Mouse (Mus musculus): ENCODE results near the gene Gm8332. TPM values are rescaled to one million over a fixed set of nuclear protein-coding genes. Genes with fewer than 3 reads are reported as not detected.

The Gm8332 gene
- not detected for polyA plus RNA-seq (2017; shearing (Covaris generic))

DNA sequence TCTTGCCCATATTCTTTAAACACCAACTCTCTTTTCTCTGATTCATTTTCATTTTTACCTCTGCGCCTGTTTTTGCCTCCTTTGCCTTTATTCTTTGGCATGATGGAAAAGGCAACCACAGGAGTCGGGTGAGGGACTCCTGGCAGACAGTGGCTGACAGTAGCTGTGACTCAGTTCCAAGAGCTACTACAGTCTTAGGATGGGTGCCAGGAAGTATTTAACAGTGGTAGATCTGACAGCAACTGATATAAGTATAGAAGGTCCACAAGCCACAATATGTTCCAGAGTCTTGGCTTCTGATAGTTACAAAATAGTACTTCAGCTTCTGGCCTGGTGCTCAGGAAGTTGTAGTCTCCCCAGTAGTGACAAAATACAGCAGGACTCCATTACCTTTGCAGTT lies at the start of gene Gm8332:
Gene Gm8332 (minus strand): TSS at position 101 of the 400 bp plus-strand sequence.

DNA sequence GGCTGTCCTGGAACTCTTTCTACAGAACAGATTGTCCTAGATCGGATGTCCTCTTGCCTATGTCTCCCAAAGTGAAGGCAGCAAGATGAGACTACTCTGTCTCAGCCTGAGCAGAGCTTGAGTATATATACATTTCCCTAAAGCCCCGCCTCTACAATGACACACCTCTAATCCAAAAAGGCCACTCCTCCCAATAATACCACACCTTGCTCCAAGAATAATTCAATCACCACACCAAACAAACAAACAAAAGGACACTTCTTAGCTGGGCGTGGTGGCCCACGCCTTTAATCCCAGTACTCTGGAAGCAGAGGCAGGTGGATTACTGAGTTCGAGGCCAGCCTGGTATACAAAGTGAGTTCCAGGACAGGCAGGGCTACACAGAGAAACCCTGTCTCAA lies 24.5 kb upstream of the Gm8332 start, which contains the start of gene Gm5662:
Gene Gm5662 (minus strand): TSS at position 101 of the 400 bp plus-strand sequence.

Other genes starting within 250 kb of the Gm8332 start
- not detected for gene Gm2075, start 238.3 kb downstream of the Gm8332 start, polyA plus RNA-seq (2017; shearing (Covaris generic))
- gene Gm6803, start 231.3 kb downstream of the Gm8332 start, polyA plus RNA-seq (2017; shearing (Covaris generic)) = not detected
- not detected for gene Gm2056, start 223.1 kb downstream of the Gm8332 start, polyA plus RNA-seq (2017; shearing (Covaris generic))
- gene Gm16368, start 166.4 kb downstream of the Gm8332 start, polyA plus RNA-seq (2017; shearing (Covaris generic)) = not detected
- not detected for gene Gm10436, start 68.0 kb downstream of the Gm8332 start, polyA plus RNA-seq (2017; shearing (Covaris generic))
- not detected for gene Gm5662, start 24.4 kb upstream of the Gm8332 start, polyA plus RNA-seq (2017; shearing (Covaris generic))
- gene Gm5039, start 73.9 kb upstream of the Gm8332 start, polyA plus RNA-seq (2017; shearing (Covaris generic)) = not detected
- 21.6 TPM for gene Adck1, start 110.5 kb upstream of the Gm8332 start, polyA plus RNA-seq (2017; shearing (Covaris generic))

Measured in CD4-positive, CD25-positive, alpha-beta regulatory T cell (primary cell).